Mouse (Mus musculus): Measurements from ENCODE around the gene Ofcc1.

DNA sequence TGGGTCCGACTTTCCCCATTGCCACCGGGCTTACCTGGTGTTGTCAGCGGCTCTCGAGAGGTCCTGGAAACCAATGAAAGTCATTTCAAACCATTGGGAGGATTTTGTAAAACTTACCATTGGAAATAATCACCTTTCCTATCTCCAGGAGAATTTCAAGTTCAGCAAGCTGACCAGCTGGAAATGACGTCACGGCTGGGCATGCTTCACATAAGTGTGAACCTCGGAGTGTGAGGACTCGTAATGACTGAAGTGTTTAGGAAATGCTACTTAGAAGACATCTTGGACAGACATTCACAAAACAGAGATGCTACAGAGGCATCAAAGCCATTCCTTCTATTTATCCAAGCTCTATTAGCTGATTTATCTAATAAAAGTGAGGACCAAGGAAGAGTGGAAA, 361.0 kb downstream of the Ofcc1 start:
- no peak for TF ChIP-seq EP300 (IDR thresholded peaks at IDR 0.05)
- TF ChIP-seq CTCF (IDR thresholded peaks at IDR 0.05), result no peak
